Mouse (Mus musculus): ENCODE data around the gene Gm45261. TPM values are rescaled to one million over a fixed set of nuclear protein-coding genes. Genes with fewer than 3 reads are reported as not detected.

Gm45261 gene
- polyA plus RNA-seq, 1 experiment from 2014 or later = not detected

GRCm38 (mm10) chr1:80447554-80447953 lies 13.7 kb downstream of the Gm45261 start:
- Histone ChIP-seq H3K4me1 (0 out of 2 replicates have a peak, but pooled peaks cover 2% of the 10 kb centered on the region), H3K9me3 (replicated peaks) (no peaks in the 10 kb centered on the region), H3K9ac (no peak overlapping the region), H3K27ac (no peak overlapping the region), H3K27me3 (replicated peaks) (no peaks in the 10 kb centered on the region), H3K4me2 (no peak overlapping the region), H3K4me3 (no peak overlapping the region), H3K36me3 (no peaks in the 10 kb centered on the region)
- WGBS (ENCODE audit: insufficient replicate concordance) = 24% methylated on average over 1 of the region's 1 CpGs
- ATAC-seq = no peak

GRCm38 (mm10) chr1:80440911-80441310 lies 20.3 kb downstream of the Gm45261 start:
- WGBS (ENCODE audit: insufficient replicate concordance) = 57% methylated on average over 2 of the region's 2 CpGs
- no peak overlapping the region for H3K4me3 ChIP-seq
- no peaks in the 10 kb centered on the region for H3K4me1 ChIP-seq
- no peaks in the 10 kb centered on the region for H3K27me3 ChIP-seq (replicated peaks)
- no peaks in the 10 kb centered on the region for H3K36me3 ChIP-seq
- no peaks in the 10 kb centered on the region for H3K9me3 ChIP-seq (replicated peaks)
- H3K27ac ChIP-seq = no peak overlapping the region
- H3K4me2 ChIP-seq = no peak overlapping the region
- ATAC-seq = no peak
- H3K9ac ChIP-seq = no peak overlapping the region

GRCm38 (mm10) chr1:80438506-80438905 lies 22.7 kb downstream of the Gm45261 start:
- no peak for ATAC-seq
- Histone ChIP-seq H3K27ac (no peak overlapping the region), H3K9me3 (replicated peaks) (no peaks in the 10 kb centered on the region), H3K4me1 (no peaks in the 10 kb centered on the region), H3K27me3 (replicated peaks) (no peaks in the 10 kb centered on the region), H3K9ac (no peak overlapping the region), H3K4me3 (no peak overlapping the region), H3K36me3 (no peaks in the 10 kb centered on the region), H3K4me2 (no peak overlapping the region)
- WGBS (ENCODE audit: insufficient replicate concordance) = 52% methylated on average over 2 of the region's 2 CpGs

GRCm38 (mm10) chr1:80427946-80428345 lies 33.3 kb downstream of the Gm45261 start:
- 41% methylated on average over 1 of the region's 1 CpGs for WGBS (ENCODE audit: insufficient replicate concordance)
- H3K9ac ChIP-seq = no peak overlapping the region
- no peaks in the 10 kb centered on the region for H3K27me3 ChIP-seq (replicated peaks)
- H3K4me1 ChIP-seq = no peaks in the 10 kb centered on the region
- H3K27ac ChIP-seq = no peak overlapping the region
- no peak overlapping the region for H3K4me3 ChIP-seq
- no peak overlapping the region for H3K4me2 ChIP-seq
- ATAC-seq = peak; percentile 35; the same call in 1 of the 2 replicates
- H3K9me3 ChIP-seq (replicated peaks) = no peaks in the 10 kb centered on the region
- no peaks in the 10 kb centered on the region for H3K36me3 ChIP-seq

GRCm38 (mm10) chr1:80427425-80427824 lies 33.8 kb downstream of the Gm45261 start:
- 51% methylated on average over 1 of the region's 1 CpGs for WGBS (ENCODE audit: insufficient replicate concordance)
- no peaks in the 10 kb centered on the region for H3K27me3 ChIP-seq (replicated peaks)
- no peaks in the 10 kb centered on the region for H3K9me3 ChIP-seq (replicated peaks)
- H3K9ac ChIP-seq = no peak overlapping the region
- H3K36me3 ChIP-seq = no peaks in the 10 kb centered on the region
- H3K4me3 ChIP-seq = no peak overlapping the region
- H3K4me1 ChIP-seq = no peaks in the 10 kb centered on the region
- no peak overlapping the region for H3K4me2 ChIP-seq
- no peak for ATAC-seq
- H3K27ac ChIP-seq = no peak overlapping the region

GRCm38 (mm10) chr1:80424666-80425065 lies 36.6 kb downstream of the Gm45261 start:
- ATAC-seq = no peak
- no peak overlapping the region for H3K4me3 ChIP-seq
- WGBS (ENCODE audit: insufficient replicate concordance) = 68% methylated on average over 1 of the region's 1 CpGs
- no peaks in the 10 kb centered on the region for H3K9me3 ChIP-seq (replicated peaks)
- no peaks in the 10 kb centered on the region for H3K27me3 ChIP-seq (replicated peaks)
- H3K36me3 ChIP-seq = no peaks in the 10 kb centered on the region
- H3K4me1 ChIP-seq = no peaks in the 10 kb centered on the region
- H3K4me2 ChIP-seq = no peak overlapping the region
- H3K27ac ChIP-seq = no peak overlapping the region
- no peak overlapping the region for H3K9ac ChIP-seq

GRCm38 (mm10) chr1:80418321-80419045 lies 42.8 kb downstream of the Gm45261 start:
- no peak overlapping the region for H3K9ac ChIP-seq
- H3K4me1 ChIP-seq = no peaks in the 10 kb centered on the region
- WGBS (ENCODE audit: insufficient replicate concordance) = 55% methylated on average over 12 of the region's 12 CpGs
- no peak overlapping the region for H3K27ac ChIP-seq
- no peaks in the 10 kb centered on the region for H3K36me3 ChIP-seq
- no peak overlapping the region for H3K4me3 ChIP-seq
- H3K9me3 ChIP-seq (replicated peaks) = no peaks in the 10 kb centered on the region
- H3K4me2 ChIP-seq = no peak overlapping the region
- no peak for ATAC-seq
- no peaks in the 10 kb centered on the region for H3K27me3 ChIP-seq (replicated peaks)

GRCm38 (mm10) chr1:80416329-80416728 lies 44.9 kb downstream of the Gm45261 start:
- Histone ChIP-seq H3K36me3 (no peaks in the 10 kb centered on the region), H3K4me3 (no peak overlapping the region), H3K4me1 (no peaks in the 10 kb centered on the region), H3K27me3 (replicated peaks) (no peaks in the 10 kb centered on the region), H3K9me3 (replicated peaks) (no peaks in the 10 kb centered on the region), H3K4me2 (no peak overlapping the region), H3K9ac (no peak overlapping the region), H3K27ac (no peak overlapping the region)
- no peak for ATAC-seq
- WGBS (ENCODE audit: insufficient replicate concordance) = 57% methylated on average over 5 of the region's 5 CpGs

GRCm38 (mm10) chr1:80412521-80412920 lies 48.7 kb downstream of the Gm45261 start:
- WGBS (ENCODE audit: insufficient replicate concordance) = 43% methylated on average over 2 of the region's 2 CpGs
- no peak overlapping the region for H3K27ac ChIP-seq
- no peak overlapping the region for H3K4me2 ChIP-seq
- no peaks in the 10 kb centered on the region for H3K36me3 ChIP-seq
- no peaks in the 10 kb centered on the region for H3K4me1 ChIP-seq
- H3K9me3 ChIP-seq (replicated peaks) = no peaks in the 10 kb centered on the region
- ATAC-seq = no peak
- H3K9ac ChIP-seq = no peak overlapping the region
- H3K27me3 ChIP-seq (replicated peaks) = no peaks in the 10 kb centered on the region
- H3K4me3 ChIP-seq = no peak overlapping the region

GRCm38 (mm10) chr1:80410229-80410973 lies 50.8 kb downstream of the Gm45261 start:
- ATAC-seq = no peak
- no peak overlapping the region for H3K27ac ChIP-seq
- H3K4me2 ChIP-seq = no peak overlapping the region
- H3K27me3 ChIP-seq (replicated peaks) = no peaks in the 10 kb centered on the region
- H3K36me3 ChIP-seq = no peaks in the 10 kb centered on the region
- H3K9ac ChIP-seq = no peak overlapping the region
- H3K9me3 ChIP-seq (replicated peaks) = no peaks in the 10 kb centered on the region
- no peak overlapping the region for H3K4me3 ChIP-seq
- H3K4me1 ChIP-seq = no peaks in the 10 kb centered on the region

GRCm38 (mm10) chr1:80409467-80410105 lies 51.7 kb downstream of the Gm45261 start:
- H3K4me1 ChIP-seq = no peaks in the 10 kb centered on the region
- 36% methylated on average over 6 of the region's 6 CpGs for WGBS (ENCODE audit: insufficient replicate concordance)
- no peak overlapping the region for H3K27ac ChIP-seq
- ATAC-seq = no peak
- no peak overlapping the region for H3K4me2 ChIP-seq
- H3K9ac ChIP-seq = no peak overlapping the region
- no peak overlapping the region for H3K4me3 ChIP-seq
- no peaks in the 10 kb centered on the region for H3K27me3 ChIP-seq (replicated peaks)
- no peaks in the 10 kb centered on the region for H3K36me3 ChIP-seq
- H3K9me3 ChIP-seq (replicated peaks) = no peaks in the 10 kb centered on the region

GRCm38 (mm10) chr1:80408586-80408985 lies 52.7 kb downstream of the Gm45261 start:
- Histone ChIP-seq H3K4me2 (no peak overlapping the region), H3K9me3 (replicated peaks) (no peaks in the 10 kb centered on the region), H3K27me3 (replicated peaks) (no peaks in the 10 kb centered on the region), H3K4me3 (no peak overlapping the region), H3K27ac (no peak overlapping the region), H3K9ac (no peak overlapping the region), H3K4me1 (no peaks in the 10 kb centered on the region), H3K36me3 (no peaks in the 10 kb centered on the region)
- ATAC-seq = no peak
- WGBS (ENCODE audit: insufficient replicate concordance) = 5% methylated on average over 3 of the region's 3 CpGs

Data from liver, embryonic 12.5 days (tissue).